ENCODE assay signal across 24 mouse cellular contexts in the genomic region with DNA sequence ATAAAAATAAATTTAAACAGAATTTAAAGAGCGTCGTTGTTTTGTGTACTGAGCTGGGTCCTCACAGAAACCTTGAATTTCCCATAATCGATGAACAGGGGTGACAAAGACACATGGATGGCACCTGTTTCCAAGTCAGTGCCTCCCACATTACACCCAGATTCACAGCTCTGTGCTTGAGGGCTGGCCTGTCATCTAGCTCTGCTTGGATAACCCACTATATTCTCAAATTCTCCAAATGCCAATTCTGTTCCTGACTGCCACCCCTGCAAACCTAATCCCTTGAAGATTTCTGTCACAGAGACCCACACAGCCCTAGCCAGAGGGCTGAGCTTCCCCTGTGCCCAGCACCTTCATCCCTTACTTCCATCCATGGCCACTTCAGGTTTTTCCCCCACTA.
A peak's percentile ranks its signal among the peaks of the same experiment; 100 is the strongest.
DNase-seq lines count a peak whose midpoint lies in the region; ATAC-seq and TF ChIP-seq lines count a peak whose summit lies in the region.
"Had no signal": no experiment of that assay in that cellular context is flagged by ENCODE, and none has a peak within 500 bp of the region (broad histone marks: within the 10 kb centered on the region; RNA-seq: fewer than 3 reads in every experiment).

No protein-coding gene starts in this region.

- no peak for TF ChIP-seq POLR2A in thymus, adult 2 months (IDR thresholded peaks at IDR 0.05; ENCODE audit: control insufficient read depth, extremely low read depth, insufficient read depth, low read length, poor library complexity)

- TF ChIP-seq CTCF in thymus, adult 2 months (IDR thresholded peaks at IDR 0.05; ENCODE audit: borderline replicate concordance, control insufficient read depth, extremely low read depth, insufficient read depth, low read length, poor library complexity): no peak

- 98% methylated on average over 3 of the region's 3 CpGs for WGBS in thymus, adult 2 months

- peak overlapping the region; percentile 42; the same call in 1 of the 2 replicates for H3K27ac ChIP-seq in thymus, adult 2 months (ENCODE audit: control insufficient read depth, insufficient read depth, low read length)
- H3K27ac ChIP-seq: embryonic facial prominence, embryonic 10.5 days; embryonic facial prominence, embryonic 12.5 days; forebrain, embryonic 13.5 days; forebrain, embryonic 15.5 days had no signal

- no peaks in the 10 kb centered on the region for H3K27me3 ChIP-seq in thymus, adult 2 months (ENCODE audit: control insufficient read depth, insufficient read depth, low read length)
- H3K27me3 ChIP-seq: CH12.LX; embryonic facial prominence, embryonic 12.5 days; forebrain, embryonic 13.5 days; forebrain, embryonic 15.5 days; Patski had no signal

- peaks cover 32% of the 10 kb centered on the region for H3K4me1 ChIP-seq in thymus, adult 2 months (replicated peaks; ENCODE audit: control insufficient read depth, insufficient read depth, low read length)
- H3K4me1 ChIP-seq: forebrain, embryonic 13.5 days had no signal

- peak; percentile 76 for ATAC-seq in frontal cortex, adult (ENCODE audit: low TSS enrichment)
- ATAC-seq: activated CD4-positive, CD25-positive, alpha-beta regulatory T cell, adult 4 months; CD4-positive, CD25-positive, alpha-beta regulatory T cell, adult 4 months; forebrain, embryonic 13.5 days; forebrain, embryonic 15.5 days; forebrain, postnatal 0 days; Patski had no signal

- H3K36me3 ChIP-seq in thymus, adult 2 months (ENCODE audit: control insufficient read depth, insufficient read depth, low read length): no peaks in the 10 kb centered on the region
- H3K36me3 ChIP-seq: embryonic facial prominence, embryonic 12.5 days; forebrain, embryonic 15.5 days; G1E had no signal

- DNase-seq in frontal cortex, postnatal 14 days (ENCODE audit: low spot score in 2 of 2): no peak
- no peak for DNase-seq in thymus, adult 2 months
- DNase-seq in thymus, postnatal 10 days (ENCODE audit: low spot score in 2 of 2): no peak
- DNase-seq in cerebellum, adult 9-11 months: no peak
- DNase-seq: adrenal gland, adult 8-10 months; adrenal gland, postnatal 14 days; adrenal gland, postnatal 36 days; B cell, adult 2 months; cerebellum, adult 11 months; cerebellum, adult 18-20 months; cerebellum, adult 8-10 months; cerebellum, postnatal 10 days; cerebellum, postnatal 25 days; forebrain, postnatal 0 days had no signal

- H3K4me3 ChIP-seq in thymus, adult 2 months (ENCODE audit: control insufficient read depth, insufficient read depth, low read length): no peak overlapping the region
- H3K4me3 ChIP-seq: embryonic facial prominence, embryonic 10.5 days; embryonic facial prominence, embryonic 12.5 days; forebrain, embryonic 13.5 days; forebrain, embryonic 15.5 days had no signal
